Mouse (Mus musculus) embryonic facial prominence, embryonic 13.5 days (tissue): ENCODE results near the gene Cwf19l1. TPM values are rescaled to one million over a fixed set of nuclear protein-coding genes. Genes with fewer than 3 reads are reported as not detected.
A peak's percentile ranks its signal among the peaks of the same experiment; 100 is the strongest.

ENCODE experiments used
- ATAC-seq: fragments of 200-750 bp; cut with Nextera tagmentation; 2 replicates; pipeline ENCODE4 v1.8.0; 2017; ENCODE audit warnings: low read depth; ENCODE audit not compliant: insufficient number of reproducible peaks, insufficient read depth, low FRiP score, low TSS enrichment
- H3K27ac ChIP-seq: fragments of 300-500 bp; sonication (generic); 2 replicates; pipeline ENCODE4 v1.5.1; 2015; ENCODE audit warnings: moderate library complexity, mild to moderate bottlenecking, inconsistent platforms
- H3K27me3 ChIP-seq: fragments of 300-500 bp; sonication (generic); 2 replicates; pipeline ENCODE4 v1.6.1; 2015; ENCODE audit warnings: mild to moderate bottlenecking, inconsistent platforms
- H3K36me3 ChIP-seq: fragments of 300-500 bp; sonication (generic); 2 replicates; pipeline ENCODE4 v1.6.1; 2015; ENCODE audit warnings: mild to moderate bottlenecking, inconsistent platforms
- H3K4me1 ChIP-seq: fragments of 300-500 bp; sonication (generic); 2 replicates; pipeline ENCODE4 v1.6.1; 2015; ENCODE audit warnings: inconsistent platforms
- H3K4me2 ChIP-seq: fragments of 300-500 bp; sonication (generic); 2 replicates; pipeline ENCODE4 v1.6.1; 2015; ENCODE audit warnings: moderate library complexity, mild to moderate bottlenecking, inconsistent platforms
- H3K4me3 ChIP-seq: fragments of 300-500 bp; sonication (generic); 2 replicates; pipeline ENCODE4 v1.5.1; 2015; ENCODE audit warnings: mild to moderate bottlenecking, inconsistent platforms
- H3K9ac ChIP-seq: fragments of 300-500 bp; sonication (generic); 2 replicates; pipeline ENCODE4 v1.6.1; 2015; ENCODE audit warnings: mild to moderate bottlenecking, inconsistent platforms
- H3K9me3 ChIP-seq: fragments of 300-500 bp; sonication (generic); 2 replicates; pipeline ENCODE4 v1.6.1; 2016; ENCODE audit warnings: inconsistent platforms
- WGBS: fragments of 180-500 bp; shearing (Covaris S2); methylation state at CpG from one replicate; pipeline ENCODE4 v1.1.7; 2015; ENCODE audit warnings: mixed read lengths; 5-methylcytosine and 5-hydroxymethylcytosine counted together
- polyA plus RNA-seq: library from polyadenylated mRNA; unstranded; fragments of >200 nt; fragmentation: Nextera tagmentation; extraction: Ambion mirVana; gene quantifications from 2 replicates; pipeline ENCODE4 v1.2.1, GENCODE M21; 2015

The Cwf19l1 gene
- polyA plus RNA-seq, 1 experiment from 2014 or later, result 34.1 TPM

GRCm38 (mm10) chr19:44110356-44110755 is 25.3 kb downstream of the Cwf19l1 start:
- ATAC-seq, result no peak
- H3K9me3 ChIP-seq, result no peaks in the 10 kb centered on the region
- H3K4me1 ChIP-seq, result peaks cover 19% of the 10 kb centered on the region
- no peak overlapping the region for H3K4me2 ChIP-seq
- no peak overlapping the region for H3K4me3 ChIP-seq
- no peak overlapping the region for H3K9ac ChIP-seq
- H3K27me3 ChIP-seq, result no peaks in the 10 kb centered on the region
- 88% methylated on average over 9 of the region's 9 CpGs for WGBS
- H3K36me3 ChIP-seq, result peaks cover 57% of the 10 kb centered on the region
- no peak overlapping the region for H3K27ac ChIP-seq

- H3K4me2 ChIP-seq, result no peak overlapping the region
- no peaks in the 10 kb centered on the region for H3K9me3 ChIP-seq
- no peak overlapping the region for H3K4me3 ChIP-seq
- no peak for ATAC-seq
- peaks cover 21% of the 10 kb centered on the region for H3K4me1 ChIP-seq
- H3K36me3 ChIP-seq, result peaks cover 45% of the 10 kb centered on the region
- no peak overlapping the region for H3K9ac ChIP-seq
- no peaks in the 10 kb centered on the region for H3K27me3 ChIP-seq
- H3K27ac ChIP-seq, result no peak overlapping the region
Measured at GRCm38 (mm10) chr19:44108996-44109395, 26.7 kb downstream of the Cwf19l1 start.

GRCm38 (mm10) chr19:44107661-44108521 is 27.8 kb downstream of the Cwf19l1 start:
- H3K4me1 ChIP-seq, result peaks cover 21% of the 10 kb centered on the region
- 0 out of 2 replicates have a peak overlapping the region, but pooled peaks have one; percentile 17 for H3K27ac ChIP-seq
- H3K4me3 ChIP-seq, result peak overlapping the region; percentile 82
- no peaks in the 10 kb centered on the region for H3K9me3 ChIP-seq
- peaks cover 36% of the 10 kb centered on the region for H3K36me3 ChIP-seq
- H3K4me2 ChIP-seq, result peak overlapping the region; percentile 91
- ATAC-seq, result no peak
- 28% methylated on average over 22 of the region's 22 CpGs for WGBS
- H3K27me3 ChIP-seq, result no peaks in the 10 kb centered on the region
- peak overlapping the region; percentile 95 for H3K9ac ChIP-seq

- no peaks in the 10 kb centered on the region for H3K9me3 ChIP-seq
- peak within 1 kb of the TSS; percentile 82 for H3K4me3 ChIP-seq
- peaks cover 21% of the 10 kb centered on the region for H3K4me1 ChIP-seq
- H3K4me2 ChIP-seq, result peak within 1 kb of the TSS; percentile 91
- under 1% methylated on average over 67 of the region's 67 CpGs for WGBS
- H3K9ac ChIP-seq, result peak within 1 kb of the TSS; percentile 95
- H3K27me3 ChIP-seq, result no peaks in the 10 kb centered on the region
- H3K27ac ChIP-seq, result peak within 1 kb of the TSS; percentile 55; the same call in 1 of the 2 replicates
- peaks cover 32% of the 10 kb centered on the region for H3K36me3 ChIP-seq
- peak; percentile 98 for ATAC-seq
Measured at GRCm38 (mm10) chr19:44106831-44107660, 28.6 kb downstream of the Cwf19l1 start, which contains the start of gene Chuk. Gene Chuk, minus strand, starts transcription at chr19:44107480.

- no peak overlapping the region for H3K4me2 ChIP-seq
- ATAC-seq, result no peak
- WGBS, result 90% methylated on average over 1 of the region's 1 CpGs
- peaks cover 18% of the 10 kb centered on the region for H3K36me3 ChIP-seq
- no peak overlapping the region for H3K9ac ChIP-seq
- peaks cover 21% of the 10 kb centered on the region for H3K4me1 ChIP-seq
- H3K9me3 ChIP-seq, result no peaks in the 10 kb centered on the region
- H3K4me3 ChIP-seq, result no peak overlapping the region
- no peak overlapping the region for H3K27ac ChIP-seq
- no peaks in the 10 kb centered on the region for H3K27me3 ChIP-seq
Measured at GRCm38 (mm10) chr19:44104393-44104792, 31.3 kb downstream of the Cwf19l1 start.

- Histone ChIP-seq H3K9ac (no peak overlapping the region), H3K27ac (no peak overlapping the region), H3K4me3 (no peak overlapping the region), H3K9me3 (no peaks in the 10 kb centered on the region), H3K36me3 (peaks cover 25% of the 10 kb centered on the region), H3K4me2 (no peak overlapping the region), H3K4me1 (peaks cover 17% of the 10 kb centered on the region), H3K27me3 (no peaks in the 10 kb centered on the region)
- WGBS, result 91% methylated on average over 3 of the region's 3 CpGs
- no peak for ATAC-seq
Measured at GRCm38 (mm10) chr19:44103001-44103400, 32.7 kb downstream of the Cwf19l1 start.

- no peak for ATAC-seq
- H3K27me3 ChIP-seq, result no peaks in the 10 kb centered on the region
- H3K9me3 ChIP-seq, result no peaks in the 10 kb centered on the region
- no peak overlapping the region for H3K4me2 ChIP-seq
- no peak overlapping the region for H3K4me3 ChIP-seq
- peaks cover 5% of the 10 kb centered on the region for H3K4me1 ChIP-seq
- peaks cover 44% of the 10 kb centered on the region for H3K36me3 ChIP-seq
- no peak overlapping the region for H3K27ac ChIP-seq
- no peak overlapping the region for H3K9ac ChIP-seq
Measured at GRCm38 (mm10) chr19:44100840-44101239, 34.8 kb downstream of the Cwf19l1 start.

- H3K4me1 ChIP-seq, result no peaks in the 10 kb centered on the region
- 73% methylated on average over 3 of the region's 3 CpGs for WGBS
- no peak overlapping the region for H3K27ac ChIP-seq
- H3K4me2 ChIP-seq, result no peak overlapping the region
- peaks cover 60% of the 10 kb centered on the region for H3K36me3 ChIP-seq
- no peak overlapping the region for H3K4me3 ChIP-seq
- H3K9ac ChIP-seq, result no peak overlapping the region
- no peaks in the 10 kb centered on the region for H3K27me3 ChIP-seq
- H3K9me3 ChIP-seq, result no peaks in the 10 kb centered on the region
- no peak for ATAC-seq
Measured at GRCm38 (mm10) chr19:44086278-44086677, 49.4 kb downstream of the Cwf19l1 start.

- H3K27me3 ChIP-seq, result no peaks in the 10 kb centered on the region
- H3K4me2 ChIP-seq, result no peak overlapping the region
- no peak overlapping the region for H3K4me3 ChIP-seq
- H3K4me1 ChIP-seq, result no peaks in the 10 kb centered on the region
- H3K9me3 ChIP-seq, result no peaks in the 10 kb centered on the region
- no peak overlapping the region for H3K9ac ChIP-seq
- ATAC-seq, result no peak
- H3K36me3 ChIP-seq, result peaks cover 63% of the 10 kb centered on the region
- WGBS, result 83% methylated on average over 2 of the region's 2 CpGs
- H3K27ac ChIP-seq, result no peak overlapping the region
Measured at GRCm38 (mm10) chr19:44080920-44081319, 54.8 kb downstream of the Cwf19l1 start.

GRCm38 (mm10) chr19:44080023-44080422 is 55.7 kb downstream of the Cwf19l1 start:
- Histone ChIP-seq H3K27ac (no peak overlapping the region), H3K9me3 (no peaks in the 10 kb centered on the region), H3K27me3 (no peaks in the 10 kb centered on the region), H3K4me3 (no peak overlapping the region), H3K4me1 (no peaks in the 10 kb centered on the region), H3K4me2 (no peak overlapping the region), H3K36me3 (peaks cover 61% of the 10 kb centered on the region), H3K9ac (no peak overlapping the region)
- no peak for ATAC-seq
- 92% methylated on average over 2 of the region's 2 CpGs for WGBS

- H3K27ac ChIP-seq, result no peak overlapping the region
- H3K4me2 ChIP-seq, result no peak overlapping the region
- H3K27me3 ChIP-seq, result no peaks in the 10 kb centered on the region
- H3K9me3 ChIP-seq, result no peaks in the 10 kb centered on the region
- ATAC-seq, result no peak
- WGBS, result 73% methylated on average over 4 of the region's 4 CpGs
- H3K36me3 ChIP-seq, result peaks cover 51% of the 10 kb centered on the region
- H3K4me1 ChIP-seq, result no peaks in the 10 kb centered on the region
- H3K4me3 ChIP-seq, result no peak overlapping the region
- no peak overlapping the region for H3K9ac ChIP-seq
Measured at GRCm38 (mm10) chr19:44077024-44077423, 58.7 kb downstream of the Cwf19l1 start.
